Mouse (Mus musculus) WW6 (cell line): ENCODE measurements at regions not wholly inside any gene's neighbourhood (a gene's known extent, or its start where the extent isn't known, plus 50 kb on each side); places are given as distances from the start of the nearest gene placed in this dataset.

Experiments used
- DNase-seq: peaks from one replicate; pipeline ENCODE4 v3.0.0-alpha.2; 2013; ENCODE audit warnings: low read depth, low spot score

DNA sequence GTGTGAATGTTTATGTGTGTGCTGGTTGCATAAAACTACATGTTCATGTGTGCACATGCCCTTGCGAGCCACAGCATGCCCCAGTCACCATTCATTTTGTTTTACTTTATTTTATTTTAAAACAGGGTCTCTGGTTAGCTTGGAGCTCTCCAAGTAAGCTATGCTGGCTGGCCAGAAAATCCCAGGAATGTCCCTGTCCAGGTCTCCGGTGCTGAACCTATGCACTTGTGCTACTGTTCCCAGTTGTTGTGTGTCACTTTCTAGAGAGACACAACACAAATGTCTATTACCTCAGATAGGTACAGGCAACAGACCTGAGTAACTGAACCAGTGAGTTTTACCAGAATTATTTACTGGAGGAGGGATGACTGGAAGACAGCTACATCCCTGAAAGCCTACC lies 530.4 kb upstream of the Castor2 start:
- no peak for DNase-seq

DNA sequence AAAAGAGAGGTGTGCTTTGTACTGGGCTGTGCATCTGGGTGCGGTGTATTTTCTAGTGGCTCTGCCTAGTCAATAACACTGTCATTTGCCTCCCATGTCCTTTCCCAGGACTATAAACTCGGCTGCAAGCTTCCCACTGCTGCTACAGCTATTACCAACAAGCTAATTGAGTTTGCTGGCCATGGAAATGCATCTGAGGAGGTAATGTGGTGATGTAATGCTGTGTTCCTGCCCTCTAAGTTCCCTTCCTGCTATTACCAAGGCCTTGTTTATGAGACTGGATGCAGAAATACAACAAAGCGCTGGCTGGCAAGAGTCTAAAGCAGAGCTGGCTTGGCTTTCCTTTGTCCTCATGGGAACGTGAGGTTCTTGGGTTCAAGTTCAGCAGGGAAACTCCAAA lies 533.0 kb upstream of the Castor2 start:
- no peak for DNase-seq

GRCm38 (mm10) chr5:133550657-133551056 lies 548.9 kb upstream of the Castor2 start:
- DNase-seq: no peak

GRCm38 (mm10) chr5:133542217-133542616 lies 557.3 kb upstream of the Castor2 start:
- DNase-seq: no peak

GRCm38 (mm10) chr5:133532678-133533077 lies 566.8 kb upstream of the Castor2 start:
- no peak for DNase-seq

DNA sequence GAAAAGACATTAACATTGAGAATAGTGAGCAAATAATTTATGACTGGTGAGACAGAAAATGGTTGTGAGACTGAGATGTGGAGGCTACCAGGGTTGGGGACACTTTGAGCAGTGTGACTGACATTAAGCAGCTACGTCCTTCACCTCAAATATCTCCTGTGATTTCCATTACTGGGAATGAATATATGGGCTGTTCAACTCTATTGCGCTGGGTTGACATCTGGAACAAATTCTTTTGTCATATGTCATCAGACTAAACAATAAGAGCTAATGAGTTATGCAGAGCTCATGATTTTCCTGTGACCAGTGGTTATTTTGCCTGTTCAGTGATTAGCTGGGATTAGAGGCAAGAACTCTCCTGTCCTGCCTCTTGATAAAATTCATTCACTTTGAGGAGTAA lies 593.9 kb upstream of the Castor2 start:
- no peak for DNase-seq

GRCm38 (mm10) chr5:133487806-133488290 lies 611.7 kb upstream of the Castor2 start:
- no peak for DNase-seq

DNA sequence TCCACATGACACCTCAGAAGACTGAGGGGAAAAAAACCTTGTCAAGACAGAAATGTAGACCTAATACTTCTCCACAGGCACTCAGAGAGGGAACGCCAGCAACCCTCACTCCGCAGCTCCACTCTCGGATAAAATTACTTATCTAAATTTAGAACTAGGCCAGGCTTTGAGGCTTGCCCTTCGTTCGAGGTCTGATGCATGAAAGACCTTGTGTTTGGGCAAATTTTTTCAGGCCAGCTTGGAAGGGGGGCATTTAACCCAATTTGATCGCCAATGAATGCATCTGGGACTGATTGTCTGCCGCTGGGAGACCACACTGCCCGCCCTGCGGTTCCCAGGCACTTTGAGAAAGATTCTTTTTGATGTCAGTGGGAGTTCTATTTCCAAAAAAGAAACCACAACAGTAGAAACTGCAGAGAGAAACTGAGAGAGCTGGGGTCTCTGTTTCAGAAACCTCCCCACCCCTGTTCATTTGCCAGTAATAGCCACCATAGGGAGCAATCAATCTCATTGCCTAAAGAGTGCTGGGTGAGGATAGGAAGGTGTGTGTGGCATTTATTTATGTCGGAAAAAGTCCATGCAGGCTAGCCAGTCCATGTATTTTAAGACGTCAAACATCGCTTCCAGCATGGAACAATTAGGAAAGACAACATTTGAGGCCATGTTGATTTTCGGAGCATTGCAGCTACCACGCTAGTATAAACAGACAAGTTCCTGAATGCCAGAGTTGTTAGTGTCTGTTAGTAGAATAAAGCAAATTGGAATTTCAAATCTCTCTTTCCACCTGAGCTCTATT lies 617.0 kb upstream of the Castor2 start:
- DNase-seq: no peak

- no peak for DNase-seq
Measured at GRCm38 (mm10) chr5:133479205-133479604, 620.3 kb upstream of the Castor2 start.

DNA sequence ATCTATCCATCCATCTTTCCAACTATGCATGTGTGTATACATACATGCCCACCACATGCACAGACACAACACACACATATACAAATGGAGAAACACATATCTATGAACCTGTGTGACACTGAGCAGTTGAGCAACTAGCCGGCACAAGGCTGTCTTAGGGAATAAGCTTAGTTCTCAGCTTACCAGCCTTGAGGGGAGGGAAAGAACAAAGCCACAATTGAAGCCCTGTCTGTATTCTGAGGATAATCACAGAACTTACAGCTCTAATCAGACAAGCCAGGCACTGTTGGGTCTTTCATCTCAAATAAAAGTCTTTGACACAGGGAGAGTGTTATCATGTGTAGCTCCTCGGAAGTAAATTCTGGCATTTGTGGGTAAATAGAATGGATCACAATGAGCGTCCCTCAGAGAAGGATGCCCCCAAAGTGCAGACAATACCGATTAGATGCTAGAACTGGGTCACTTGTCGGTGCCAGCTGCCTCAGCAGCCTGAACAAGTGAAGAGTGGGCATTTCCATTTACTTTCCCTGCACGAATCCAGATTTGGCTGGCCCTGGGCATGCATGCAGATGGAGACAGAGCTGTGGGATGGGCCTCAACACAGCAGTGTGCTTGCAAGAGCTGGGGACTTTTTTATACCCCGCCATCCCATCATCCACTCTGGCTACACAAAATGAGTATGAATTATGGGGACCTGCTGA lies 646.0 kb upstream of the Castor2 start:
- DNase-seq: no peak

DNA sequence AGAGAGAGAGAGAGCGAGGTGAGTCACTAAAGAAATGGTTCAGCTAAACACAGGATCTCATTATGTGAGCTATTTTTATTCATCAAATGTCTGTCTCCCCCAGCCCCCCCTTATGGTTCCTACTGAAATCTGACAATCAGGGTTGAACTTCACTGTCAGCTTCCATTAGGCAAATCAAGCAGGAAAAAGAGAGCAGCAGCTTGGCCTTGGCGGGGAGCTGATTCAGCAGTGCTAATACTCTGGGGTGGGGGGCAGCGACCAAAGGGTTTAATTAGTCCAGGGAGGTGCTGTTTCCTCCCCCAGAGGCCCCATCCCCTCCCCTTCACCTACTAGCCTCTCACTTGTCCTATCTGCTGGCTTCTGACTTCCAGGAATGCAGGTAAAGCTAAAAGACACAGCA lies 649.6 kb upstream of the Castor2 start:
- no peak for DNase-seq

- DNase-seq: no peak
Measured at GRCm38 (mm10) chr5:133400826-133401225, 698.7 kb upstream of the Castor2 start.

GRCm38 (mm10) chr5:133389896-133390295 lies 709.6 kb upstream of the Castor2 start:
- DNase-seq: no peak

- DNase-seq: no peak
Measured at GRCm38 (mm10) chr5:133389023-133389840, 710.3 kb upstream of the Castor2 start.

GRCm38 (mm10) chr5:133385374-133386349 lies 713.8 kb upstream of the Castor2 start:
- DNase-seq: no peak

DNA sequence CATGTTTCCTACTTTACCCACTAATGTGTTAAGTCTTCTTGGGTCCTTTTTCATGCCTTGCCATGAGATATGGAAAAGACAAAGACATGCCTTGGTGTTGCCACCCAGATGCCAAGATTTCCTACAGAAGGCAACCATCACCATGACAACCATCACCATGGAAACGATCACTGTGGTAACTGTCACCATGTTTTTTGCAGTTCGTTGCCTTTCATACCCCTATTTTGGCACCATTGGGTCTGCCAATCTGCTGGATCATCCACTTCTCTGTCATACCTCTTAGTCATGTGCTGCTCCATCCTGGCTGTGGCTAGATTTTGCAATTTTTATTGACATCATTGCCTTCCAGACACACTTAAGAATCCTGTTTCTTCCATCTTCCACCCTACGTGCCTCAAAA lies 733.7 kb upstream of the Castor2 start:
- no peak for DNase-seq

DNA sequence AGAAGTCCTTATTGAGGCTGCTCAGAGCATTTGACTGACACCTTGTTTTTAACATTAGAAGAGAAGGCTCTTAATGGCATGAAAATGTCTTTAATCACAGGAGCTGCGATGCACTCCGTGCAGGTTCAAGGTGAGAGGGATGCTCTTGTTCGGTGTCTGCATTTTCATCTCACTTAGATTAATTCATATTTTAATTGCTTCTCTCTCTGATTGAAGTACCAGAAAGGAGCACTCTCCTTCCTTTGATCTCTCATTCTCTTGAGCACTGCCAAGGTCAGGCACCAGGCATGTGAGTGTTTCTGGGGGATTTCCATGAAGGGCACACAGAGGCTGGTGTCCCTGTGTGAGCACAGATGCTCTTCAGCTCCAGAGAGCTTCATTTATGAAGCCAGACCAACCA lies 752.0 kb upstream of the Castor2 start:
- no peak for DNase-seq

- DNase-seq: no peak
Measured at GRCm38 (mm10) chr5:133341973-133342372, 757.5 kb upstream of the Castor2 start.

- DNase-seq: no peak
Measured at GRCm38 (mm10) chr5:133320626-133321025, 777.5 kb upstream of the Auts2 start.

GRCm38 (mm10) chr5:133320206-133320605 lies 777.1 kb upstream of the Auts2 start:
- DNase-seq: no peak

DNA sequence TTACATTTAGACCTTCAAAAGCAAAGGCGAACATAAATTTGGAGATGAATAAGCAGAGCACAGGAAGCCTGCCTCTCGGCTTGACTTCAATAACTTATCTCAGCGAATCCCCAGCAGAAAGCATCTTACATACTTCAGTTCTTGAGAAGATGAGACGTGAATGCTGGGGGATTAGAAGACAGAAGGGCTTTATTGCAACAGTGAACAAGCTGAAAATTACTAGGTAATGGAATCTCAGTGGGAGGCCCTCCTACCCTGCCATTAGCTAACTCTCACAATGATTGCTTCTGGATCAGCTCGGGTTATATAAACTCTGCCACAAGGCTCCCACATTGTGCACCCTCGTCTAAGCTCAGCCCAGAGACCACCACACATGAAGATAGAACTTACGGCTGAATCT lies 770.9 kb upstream of the Auts2 start:
- no peak for DNase-seq
